Mouse (Mus musculus) gastrocnemius, postnatal 25 days (tissue): Measurements from ENCODE around the gene Tssk4. TPM values are rescaled to one million over a fixed set of nuclear protein-coding genes. Genes with fewer than 3 reads are reported as not detected.

ENCODE experiments used
- DNase-seq: peaks from one replicate; pipeline ENCODE4 v3.0.0; 2022
- long read RNA-seq, 2 experiments: library from polyadenylated mRNA; stranded (forward); transcript quantifications; one replicate each; pipeline ENCODE4 v2.0.0; 2021
- total RNA-seq, 2 experiments: library from RNA; stranded (reverse); gene quantifications; 1 replicate in 1 of 2; 2 replicates in 1 of 2; pipeline ENCODE4 v1.2.3; 2021

The Tssk4 gene
- total RNA-seq = under 1 TPM in 1 of 2 experiments, not detected in 1; 0.24 TPM
- long read RNA-seq, experiment 1 = 0 reads
- long read RNA-seq, experiment 2 = 0 reads

DNA sequence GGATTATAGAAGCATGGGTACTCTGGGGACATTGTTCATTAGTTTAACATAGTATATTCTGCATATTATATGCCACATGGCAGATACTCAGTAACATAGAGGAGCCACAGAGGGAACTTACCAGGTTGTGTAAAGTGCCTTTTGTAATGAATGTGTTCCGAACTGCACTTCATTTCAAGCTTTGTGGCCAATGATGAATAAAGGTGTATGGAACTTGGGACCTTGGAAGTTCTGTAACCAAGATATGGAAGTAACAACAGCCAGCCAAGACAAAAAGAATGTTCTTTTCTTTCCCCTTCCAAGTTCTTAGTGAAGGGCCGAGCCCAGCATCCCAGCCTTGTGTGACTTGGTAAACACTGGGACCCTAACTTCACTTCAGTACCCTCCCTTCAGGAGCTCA, at the start of gene Tssk4:
Gene Tssk4 (plus strand): TSS at position 301 of the 400 bp plus-strand sequence.
- no peak for DNase-seq

DNA sequence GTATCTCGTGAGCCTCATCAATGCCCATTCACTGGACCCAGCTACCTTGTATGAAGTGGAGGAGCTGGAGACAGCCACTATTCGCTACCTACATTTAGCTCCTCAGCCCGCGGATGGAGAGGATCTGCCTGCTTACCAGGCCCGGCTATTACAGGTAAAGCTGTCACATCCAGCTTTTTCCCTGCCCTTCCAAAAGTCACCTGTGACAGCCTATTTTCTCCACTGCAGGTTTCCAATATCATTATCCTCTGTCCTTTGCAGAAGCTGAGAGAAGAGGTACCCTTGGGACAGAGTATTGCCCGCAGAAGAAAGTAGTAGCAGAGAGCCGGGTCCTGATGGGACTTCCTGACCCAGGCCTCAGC, 46.7 kb upstream of the Tssk4 start, which contains the start of gene Irf9:
Gene Irf9 (plus strand): TSS at position 301 of the 362 bp plus-strand sequence.
- DNase-seq = no peak

DNA sequence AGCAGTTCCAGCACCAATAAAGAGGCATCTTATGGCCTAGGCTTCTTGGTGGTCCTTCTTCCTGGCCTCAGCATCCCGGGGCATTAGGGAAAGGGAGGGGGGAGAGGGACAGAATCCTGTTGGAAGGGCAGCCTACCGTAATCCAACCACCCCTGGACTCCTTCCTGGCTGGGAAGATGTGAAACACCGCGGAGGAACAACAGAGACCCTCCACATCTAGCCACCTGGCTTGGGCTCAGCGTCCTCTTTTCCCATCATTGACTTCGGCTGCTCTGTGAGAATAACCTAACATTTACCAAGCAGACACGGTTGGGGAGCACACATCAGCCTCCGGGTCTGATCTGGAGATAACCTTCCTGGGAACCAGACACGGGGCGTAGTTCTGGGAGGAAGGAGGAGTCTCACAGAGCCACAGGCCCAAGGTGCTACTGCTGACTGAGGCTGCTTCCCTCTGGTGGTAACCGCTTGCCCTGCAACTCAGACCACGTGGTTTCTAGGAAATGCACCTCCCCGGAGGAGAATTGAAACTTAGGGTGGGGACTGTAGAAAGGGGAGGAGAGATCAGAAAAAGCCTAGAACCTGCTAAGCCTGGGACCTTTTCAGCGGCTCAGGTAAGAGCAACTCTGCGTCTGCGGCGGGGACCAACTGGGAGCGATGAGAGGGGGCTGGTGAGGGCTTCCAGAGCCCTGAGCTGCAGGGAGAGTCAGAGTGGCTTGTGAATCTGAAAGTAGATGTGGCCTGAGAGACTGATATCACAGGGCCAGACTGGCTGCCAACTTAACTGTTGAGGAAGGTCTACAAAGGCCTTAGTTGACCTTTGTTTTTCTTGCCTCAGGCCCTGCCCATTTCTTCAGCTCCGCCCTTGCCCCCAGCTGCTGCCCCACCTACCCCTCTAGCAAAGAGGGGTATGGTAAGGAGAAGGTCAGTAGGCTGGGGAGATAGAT, 46.1 kb upstream of the Tssk4 start:
- peak; percentile 87 for DNase-seq

DNA sequence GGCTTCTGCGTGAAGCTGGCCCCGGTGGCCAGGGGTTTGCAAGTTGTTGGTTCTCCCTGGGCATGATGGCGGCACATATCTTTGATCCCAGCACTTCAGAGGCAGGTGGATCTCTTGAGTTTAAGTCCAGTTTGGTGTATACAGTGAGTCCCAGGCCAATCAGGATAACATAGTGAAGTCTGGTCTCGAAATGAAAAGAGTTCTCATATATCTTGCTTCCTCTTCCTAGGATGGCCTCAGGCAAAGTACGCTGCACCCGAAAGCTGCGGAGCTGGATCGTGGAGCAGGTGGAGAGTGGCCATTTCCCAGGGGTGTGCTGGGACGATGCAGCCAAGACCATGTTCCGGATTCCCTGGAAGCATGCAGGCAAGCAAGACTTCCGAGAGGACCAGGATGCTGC, 45.2 kb upstream of the Tssk4 start:
- DNase-seq = no peak

DNA sequence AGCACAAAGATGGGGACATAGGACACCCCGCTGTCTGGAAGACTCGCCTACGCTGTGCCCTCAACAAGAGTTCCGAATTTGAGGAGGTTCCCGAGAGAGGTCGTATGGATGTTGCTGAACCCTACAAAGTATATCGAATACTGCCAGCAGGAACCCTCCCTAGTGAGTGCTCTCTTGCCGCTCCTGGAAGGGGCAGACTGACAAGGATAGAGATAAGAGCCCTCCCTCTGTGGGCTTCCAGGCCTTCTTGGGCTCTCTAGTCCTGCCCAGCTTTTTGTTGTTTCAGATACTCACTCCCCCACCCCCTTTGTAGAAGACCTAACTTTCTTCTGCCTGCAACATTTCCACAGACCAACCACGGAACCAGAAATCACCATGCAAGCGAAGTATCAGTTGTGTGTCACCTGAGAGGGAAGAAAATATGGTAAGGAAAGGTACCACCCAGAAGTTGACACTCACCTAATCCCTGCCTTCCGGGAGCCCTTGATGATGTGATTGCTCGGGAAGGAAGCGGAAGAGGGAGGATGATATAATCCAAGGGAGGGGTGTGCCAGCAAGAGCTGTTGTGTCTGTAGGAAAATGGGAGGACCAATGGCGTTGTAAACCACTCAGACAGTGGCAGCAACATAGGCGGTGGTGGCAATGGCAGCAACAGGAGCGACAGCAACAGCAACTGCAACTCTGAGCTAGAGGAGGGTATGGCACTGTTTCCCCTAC, 44.1 kb upstream of the Tssk4 start:
- DNase-seq = no peak

DNA sequence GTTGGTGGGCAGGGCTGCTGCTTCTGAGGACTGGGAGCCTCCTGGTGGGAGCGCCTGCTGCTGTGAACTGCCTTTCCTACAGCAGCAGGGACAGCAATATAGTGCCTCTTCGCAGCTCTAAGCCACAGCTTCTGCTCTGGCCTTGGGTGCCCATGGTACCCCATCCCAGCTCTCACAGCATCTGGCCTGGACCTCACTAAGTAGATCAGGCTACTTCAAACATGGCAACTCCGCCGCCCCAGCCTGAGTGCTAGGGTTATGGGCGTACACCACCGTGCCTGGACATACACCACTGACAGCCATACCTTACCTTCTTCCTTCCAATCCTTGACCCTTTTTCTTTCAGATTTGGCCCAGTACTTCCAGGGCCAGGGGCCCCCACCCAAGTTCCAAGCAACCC, 41.6 kb upstream of the Tssk4 start:
- no peak for DNase-seq

DNA sequence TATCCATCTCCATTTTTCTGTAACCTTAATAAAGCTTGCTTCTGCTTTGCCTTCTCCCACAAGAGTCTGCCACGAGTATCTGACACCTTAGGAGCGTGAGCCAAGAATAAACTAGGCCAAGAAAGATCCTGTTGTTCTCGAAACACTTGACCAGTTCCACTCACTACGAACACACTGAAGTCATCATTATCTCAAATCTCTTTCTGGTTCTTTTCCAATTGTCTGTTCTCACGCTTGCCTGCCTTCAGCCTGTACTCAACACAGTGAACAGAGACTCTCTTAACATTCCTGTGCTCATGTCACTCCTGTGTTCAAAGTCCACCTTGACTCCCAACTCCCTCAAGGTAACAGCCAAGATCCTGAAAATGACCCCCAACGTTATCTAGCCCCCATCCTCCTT, 36.6 kb upstream of the Tssk4 start:
- no peak for DNase-seq

DNA sequence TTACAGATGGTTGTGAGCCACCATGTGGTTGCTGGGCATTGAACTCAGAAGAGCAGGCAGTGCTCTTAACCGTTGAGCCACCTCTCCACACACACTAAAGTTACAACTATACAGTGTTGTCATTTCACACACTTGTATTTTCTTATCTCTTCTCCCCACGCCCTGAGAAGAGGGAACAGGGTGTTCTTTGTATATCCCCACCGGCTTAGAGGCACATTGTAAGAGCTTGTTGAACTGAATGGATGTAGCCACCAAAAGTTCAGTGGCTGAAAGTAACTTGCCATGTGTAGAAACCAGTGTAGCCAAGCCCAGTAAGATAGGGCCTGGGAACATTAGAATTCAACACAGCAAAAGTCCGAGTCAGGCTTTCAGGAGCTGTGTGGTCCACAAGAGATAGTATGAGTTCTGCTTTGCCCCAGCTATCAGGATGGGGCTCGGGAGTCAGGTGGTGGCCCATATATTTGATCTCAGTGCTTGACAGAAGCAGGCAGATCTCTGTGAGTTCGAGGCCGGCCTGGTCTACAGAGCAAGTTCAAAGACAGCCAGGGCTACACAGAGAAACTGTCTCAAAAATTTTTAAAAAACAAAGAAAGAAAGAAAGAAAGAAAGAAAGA, 35.3 kb upstream of the Tssk4 start:
- DNase-seq = no peak

DNA sequence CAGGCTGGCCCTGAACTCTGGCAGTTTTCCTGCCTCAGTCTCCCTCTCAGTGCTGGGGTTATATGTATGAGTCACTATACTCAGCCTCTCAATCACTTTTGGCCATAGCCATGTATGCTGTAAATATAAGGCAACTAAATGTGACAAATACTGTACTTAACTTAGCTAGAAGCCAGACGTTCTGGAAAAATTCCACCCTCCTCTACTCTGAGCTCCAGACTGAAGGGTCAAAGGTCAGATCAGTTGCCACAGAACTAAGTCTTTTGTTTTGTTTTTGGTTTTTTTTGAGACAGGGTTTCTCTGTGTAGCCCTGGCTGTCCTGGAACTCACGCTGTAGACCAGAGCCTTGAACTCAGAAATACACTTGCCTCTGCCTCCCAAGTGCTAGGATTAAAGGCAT, 34.1 kb upstream of the Tssk4 start:
- no peak for DNase-seq

DNA sequence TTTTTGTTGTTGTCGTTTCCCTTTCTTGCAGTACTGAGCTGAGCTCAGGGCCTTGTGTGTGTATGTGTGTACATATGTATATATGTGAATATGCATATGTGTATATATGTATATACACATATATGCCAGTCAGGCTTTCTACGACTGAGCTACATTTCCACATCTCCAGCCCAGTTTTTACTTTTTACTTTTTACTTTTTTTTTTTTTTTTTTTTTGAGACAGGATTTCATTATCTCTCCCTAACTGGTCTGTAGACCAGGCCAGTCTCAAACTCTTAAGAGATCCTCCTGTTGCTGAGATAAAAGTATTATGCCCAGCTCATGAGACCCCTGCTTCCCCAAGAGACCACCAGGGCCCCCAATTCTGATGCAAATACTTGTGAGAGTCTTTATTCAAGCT, 33.1 kb upstream of the Tssk4 start:
- no peak for DNase-seq

DNA sequence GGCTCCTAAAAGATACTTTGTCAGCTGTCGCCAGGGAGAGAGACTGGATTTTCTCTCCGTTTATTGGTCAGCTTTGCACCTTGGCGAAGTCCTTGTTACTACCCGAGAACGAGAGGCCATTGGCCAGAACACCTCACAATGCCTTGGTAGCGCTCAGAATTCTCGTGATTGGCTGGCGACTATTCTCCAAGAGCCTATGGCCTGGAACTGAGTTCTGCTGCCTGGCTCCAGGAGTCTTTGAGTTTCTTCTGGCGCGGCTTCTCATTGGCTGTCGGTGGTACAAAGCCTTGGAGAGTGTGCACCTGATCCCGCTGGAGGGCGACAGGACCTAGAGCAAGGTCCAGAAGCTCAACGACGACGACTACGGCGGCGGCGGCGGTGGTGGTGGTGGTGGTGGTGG, 32.2 kb upstream of the Tssk4 start, which contains the start of gene Rec8:
Gene Rec8 (plus strand): TSS at position 216 of the 400 bp plus-strand sequence.
- no peak for DNase-seq

DNA sequence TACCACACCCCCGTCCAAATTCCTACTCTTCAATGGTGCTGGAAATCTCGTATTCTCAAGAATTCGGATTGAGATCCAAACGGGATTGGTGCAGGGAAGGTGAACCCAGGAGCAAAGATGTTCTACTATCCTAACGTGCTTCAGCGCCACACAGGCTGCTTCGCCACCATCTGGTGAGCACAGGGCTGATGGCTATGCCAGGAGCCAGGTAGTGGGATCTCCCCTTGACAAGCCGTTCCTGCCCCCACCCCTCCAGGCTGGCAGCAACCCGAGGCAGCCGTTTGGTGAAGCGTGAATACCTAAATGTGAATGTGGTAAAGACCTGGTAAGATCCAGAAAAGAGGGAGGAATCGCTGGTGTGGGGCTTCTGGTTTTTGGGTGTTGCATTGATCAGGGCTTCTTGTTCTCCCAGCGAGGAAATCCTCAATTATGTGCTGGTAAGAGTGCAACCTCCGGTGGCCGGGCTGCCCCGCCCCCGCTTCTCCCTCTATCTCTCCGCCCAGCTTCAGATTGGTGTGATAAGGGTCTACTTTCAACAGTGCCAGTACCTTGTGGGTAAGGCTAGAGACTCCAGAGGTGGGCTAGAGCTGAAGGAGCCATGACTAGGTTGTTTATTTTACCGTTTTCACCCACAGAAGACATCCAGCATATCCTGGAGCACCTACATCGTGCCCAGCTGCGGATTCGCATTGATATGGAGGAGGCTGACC, 31.3 kb upstream of the Tssk4 start:
- no peak for DNase-seq

DNA sequence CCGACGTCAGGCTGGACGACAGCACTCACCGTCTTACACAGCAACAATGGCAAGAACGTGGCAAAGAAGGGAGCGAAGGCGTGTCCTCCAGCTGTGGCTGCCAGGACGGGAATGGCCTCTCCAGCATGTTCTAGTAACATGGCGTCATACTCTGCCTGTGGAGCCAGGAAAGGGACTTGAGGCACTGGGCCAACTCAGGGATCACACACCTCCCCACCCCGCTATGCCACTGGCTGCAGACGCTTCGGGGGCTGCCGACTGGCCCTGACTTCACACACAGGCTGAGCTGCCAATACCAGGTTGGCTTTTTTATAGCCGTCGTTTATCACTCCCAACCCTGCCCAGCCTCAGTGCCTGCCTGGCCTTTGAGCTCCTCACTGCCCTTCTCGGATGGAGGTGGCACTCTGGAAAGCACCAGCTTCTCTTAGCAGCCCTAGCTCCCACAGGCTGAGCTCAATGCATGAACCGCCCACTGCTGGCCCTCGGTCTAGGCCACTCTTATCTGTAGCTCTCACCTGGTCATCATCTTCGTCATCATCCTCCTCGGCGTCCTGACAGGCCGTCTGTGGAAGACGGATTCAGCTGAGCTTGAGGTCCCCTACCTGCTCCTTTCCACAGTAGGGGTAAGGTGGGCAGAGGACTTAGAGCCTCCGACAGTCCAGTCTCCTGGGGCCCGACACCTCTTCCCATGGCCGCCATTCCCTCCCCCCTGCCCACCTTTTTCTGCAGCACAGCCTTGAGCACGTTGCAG, 21.7 kb upstream of the Tssk4 start:
- no peak for DNase-seq

DNA sequence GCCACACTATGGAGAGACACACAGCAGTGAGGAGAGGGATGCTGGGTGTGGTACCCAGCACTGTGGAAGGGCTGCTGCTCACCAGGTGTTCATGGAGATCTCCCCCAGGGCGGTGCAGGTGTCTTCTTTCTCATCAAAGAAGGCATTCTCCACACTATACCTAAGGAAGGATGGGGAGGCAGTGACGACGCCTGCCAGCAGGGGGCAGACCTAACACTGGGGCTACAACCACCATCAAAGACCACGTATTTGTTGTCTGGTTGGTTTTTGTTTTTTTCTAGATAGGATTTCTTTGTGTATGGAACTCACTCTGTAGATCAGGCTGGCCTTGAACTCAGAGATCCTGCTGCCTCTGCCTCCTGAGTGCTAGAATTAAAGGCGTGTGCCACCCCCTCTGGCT, 20.7 kb upstream of the Tssk4 start:
- no peak for DNase-seq

DNA sequence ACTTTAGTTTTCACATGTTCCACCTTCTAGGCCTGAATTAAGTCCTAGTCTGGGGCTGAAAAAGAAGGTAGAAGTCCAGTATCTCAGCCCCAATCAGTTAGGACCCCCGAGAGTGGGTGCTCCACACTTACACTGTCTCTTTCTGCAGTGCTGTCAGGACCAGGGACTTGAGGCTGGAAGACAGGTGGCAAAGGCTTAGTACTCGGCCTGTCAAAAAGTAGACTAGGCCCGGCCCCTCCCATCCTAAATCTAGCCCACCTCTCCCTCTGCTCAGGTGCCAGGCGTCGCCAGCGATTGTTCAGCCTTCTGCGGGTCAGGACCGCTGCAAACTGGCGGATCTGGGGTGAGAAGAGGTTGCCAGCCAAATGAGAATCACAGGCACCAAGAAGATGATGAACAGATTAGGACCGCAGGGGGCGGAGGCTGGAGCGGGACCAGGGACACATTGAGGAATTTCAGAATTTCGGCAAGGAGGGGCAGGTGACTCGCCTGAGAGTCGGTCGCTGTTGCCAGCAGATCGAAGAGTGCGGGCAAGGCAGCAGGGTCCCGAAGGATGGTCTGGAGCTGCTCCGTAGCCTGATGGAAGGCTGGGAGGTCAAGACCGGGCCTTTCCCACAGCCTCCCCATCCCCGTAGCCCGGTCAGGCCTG, 15.0 kb upstream of the Tssk4 start:
- DNase-seq = peak; percentile 37

DNA sequence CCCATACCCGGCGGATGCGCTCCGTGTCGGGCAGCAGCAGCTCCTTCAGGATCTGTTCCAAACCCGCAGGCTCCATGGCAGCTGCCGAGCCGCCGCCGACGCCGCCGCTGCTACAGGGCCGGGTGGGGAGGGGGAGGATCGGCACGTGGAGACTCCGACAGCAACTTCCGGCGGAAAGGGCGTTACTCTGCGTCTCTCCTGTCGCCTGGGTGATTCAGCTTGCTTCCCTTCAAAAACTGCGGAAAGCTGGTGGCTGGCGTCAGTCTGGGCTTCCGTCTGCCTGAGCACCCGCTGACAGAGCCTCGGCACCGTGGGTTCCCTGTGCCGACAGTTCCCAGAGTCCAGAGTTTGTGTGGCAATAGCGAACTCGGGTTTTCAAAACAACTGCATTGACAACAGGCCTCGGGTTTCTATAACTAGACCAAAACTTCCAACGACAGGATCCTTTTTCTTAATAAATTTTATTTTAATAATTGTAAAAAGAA, 14.4 kb upstream of the Tssk4 start, which contains the start of gene Ipo4:
Gene Ipo4 (minus strand): TSS at position 435 of the 485 bp plus-strand sequence.
- DNase-seq = peak; percentile 87

DNA sequence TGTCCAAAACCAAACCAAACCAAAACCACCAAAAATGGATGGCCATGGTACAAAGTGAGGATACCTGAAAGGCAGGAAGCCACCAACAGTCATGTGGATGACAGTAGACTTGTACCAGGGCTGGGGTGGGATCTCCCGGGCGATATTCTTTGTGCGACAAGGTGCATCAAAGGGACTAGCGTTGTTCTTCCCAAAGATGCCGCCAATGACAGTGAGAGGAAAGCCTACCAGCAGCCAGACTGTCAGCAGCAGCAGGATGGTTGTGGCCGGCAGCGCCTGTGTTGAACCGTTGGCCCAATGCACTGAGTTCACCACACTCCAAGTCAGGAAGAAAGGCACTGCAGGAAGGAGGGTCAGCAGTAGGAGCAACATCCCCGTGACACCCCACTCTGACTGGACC, 12.2 kb upstream of the Tssk4 start, which contains the start of gene Gm49378:
Gene Gm49378 (minus strand): TSS at position 101 of the 400 bp plus-strand sequence.
- no peak for DNase-seq

DNA sequence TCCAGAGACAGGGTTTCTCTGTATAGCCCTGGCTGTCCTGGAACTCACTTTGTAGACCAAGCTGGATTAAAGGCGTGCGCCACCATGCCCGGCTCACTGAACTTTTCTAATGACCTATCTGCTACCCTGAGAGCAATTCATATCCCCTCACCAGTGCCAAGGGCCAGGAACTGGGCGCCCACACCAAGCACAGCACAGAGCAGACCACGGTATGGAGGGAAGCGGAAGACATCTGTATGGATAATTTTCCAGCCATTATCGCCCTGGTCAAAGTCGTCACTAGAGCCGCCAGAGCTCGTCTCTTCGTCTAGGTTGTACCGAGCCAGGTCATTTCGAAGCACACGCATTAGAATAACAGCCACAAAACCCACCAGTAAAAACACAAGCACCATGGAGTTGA, 9.2 kb upstream of the Tssk4 start:
- DNase-seq = no peak

DNA sequence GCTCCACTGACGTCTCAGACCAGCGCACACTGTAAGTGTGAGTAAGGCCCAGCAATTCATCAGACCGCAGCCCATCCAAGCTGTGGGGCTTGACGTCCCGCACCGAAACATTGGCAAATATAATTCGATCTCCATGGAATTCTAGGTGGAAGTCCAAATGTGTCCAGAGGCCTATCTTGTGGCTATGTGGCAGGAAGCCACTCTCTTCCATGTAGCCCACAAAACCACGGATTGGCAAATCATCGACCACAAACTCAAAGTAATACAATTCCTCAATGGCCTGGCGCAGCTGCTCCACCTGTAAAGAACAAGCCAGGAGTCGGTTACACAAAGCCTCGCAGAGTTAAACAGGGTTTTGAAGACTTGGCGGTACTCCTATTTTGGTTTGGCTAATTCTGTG, 8.7 kb upstream of the Tssk4 start:
- DNase-seq = no peak

DNA sequence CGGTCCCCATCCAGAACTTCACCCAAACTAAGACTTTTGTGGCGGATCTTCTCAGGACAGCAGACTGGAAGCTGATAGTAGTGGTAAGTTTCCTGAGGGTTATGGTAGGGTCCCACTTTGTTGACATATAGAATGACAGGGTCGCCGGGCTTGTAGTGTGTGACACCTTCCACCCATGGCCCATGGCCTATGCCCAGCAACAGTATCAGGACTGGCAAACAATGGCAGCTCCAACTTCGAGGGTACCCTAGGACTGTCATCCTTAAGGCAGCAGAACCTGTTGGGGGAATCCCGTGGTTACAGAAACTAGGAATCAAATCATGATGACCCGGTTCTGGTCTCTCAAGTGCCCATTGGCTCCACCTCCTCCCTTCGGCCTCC, 7.3 kb upstream of the Tssk4 start:
- DNase-seq = no peak
